Mouse (Mus musculus) midbrain, embryonic 11.5 days (tissue): ENCODE measurements at regions not wholly inside any gene's neighbourhood (a gene's known extent, or its start where the extent isn't known, plus 50 kb on each side); places are given as distances from the start of the nearest gene placed in this dataset.

Experiments
- ATAC-seq: fragments of 200-750 bp; cut with Nextera tagmentation; 2 replicates; pipeline ENCODE4 v1.8.0; 2017; ENCODE audit warnings: moderate TSS enrichment, moderate library complexity; ENCODE audit not compliant: low FRiP score
- DNase-seq: peaks from one replicate; pipeline ENCODE4 v3.0.0; 2015; ENCODE audit warnings: low spot score; ENCODE audit errors: missing footprints
- H3K27ac ChIP-seq: fragments of 300-500 bp; sonication (generic); 2 replicates; pipeline ENCODE4 v1.5.1; 2014; ENCODE audit warnings: low read depth, low read length
- H3K27me3 ChIP-seq: fragments of 300-500 bp; sonication (generic); 2 replicates; pipeline ENCODE4 v1.6.1; 2014; ENCODE audit warnings: mild to moderate bottlenecking, low read length, moderate library complexity, mixed read lengths; ENCODE audit not compliant: control insufficient read depth, insufficient read depth
- H3K36me3 ChIP-seq: fragments of 300-500 bp; sonication (generic); 2 replicates; pipeline ENCODE4 v1.6.1; 2014; ENCODE audit warnings: mild to moderate bottlenecking, low read length, moderate library complexity, mixed read lengths; ENCODE audit not compliant: control insufficient read depth, insufficient read depth
- H3K4me1 ChIP-seq: fragments of 300-500 bp; sonication (generic); 2 replicates; pipeline ENCODE4 v1.6.1; 2014; ENCODE audit warnings: low read length; ENCODE audit not compliant: control insufficient read depth, insufficient read depth
- H3K4me2 ChIP-seq: fragments of 300-500 bp; sonication (generic); 2 replicates; pipeline ENCODE4 v1.6.1; 2014; ENCODE audit warnings: mild to moderate bottlenecking, moderate library complexity
- H3K4me3 ChIP-seq: fragments of 300-500 bp; sonication (generic); 2 replicates; pipeline ENCODE4 v1.5.1; 2014; ENCODE audit warnings: low read depth, low read length
- H3K9ac ChIP-seq: fragments of 300-500 bp; sonication (generic); 2 replicates; pipeline ENCODE4 v1.6.1; 2014; ENCODE audit warnings: low read length
- H3K9me3 ChIP-seq: fragments of 300-500 bp; sonication (generic); 2 replicates; pipeline ENCODE4 v1.6.1; 2016; ENCODE audit warnings: low read length; ENCODE audit not compliant: control insufficient read depth
- WGBS: fragments of 180-500 bp; shearing (Covaris S2); extraction: QIAGEN DNeasy Blood & Tissue Kit; methylation state at CpG from one replicate; pipeline ENCODE4 v1.1.7; 2014; 5-methylcytosine and 5-hydroxymethylcytosine counted together

GRCm38 (mm10) chr5:39138375-39138774 is 261.8 kb upstream of the Clnk start:
- 86% methylated on average over 3 of the region's 3 CpGs for WGBS
- no peak for ATAC-seq
- Histone ChIP-seq H3K4me2 (no peak overlapping the region), H3K27me3 (no peaks in the 10 kb centered on the region), H3K27ac (no peak overlapping the region), H3K4me1 (no peaks in the 10 kb centered on the region), H3K4me3 (no peak overlapping the region), H3K36me3 (no peaks in the 10 kb centered on the region), H3K9ac (no peak overlapping the region), H3K9me3 (no peaks in the 10 kb centered on the region)
- no peak for DNase-seq

GRCm38 (mm10) chr5:39128931-39129330 is 252.3 kb upstream of the Clnk start:
- Histone ChIP-seq H3K9me3 (no peaks in the 10 kb centered on the region), H3K4me3 (no peak overlapping the region), H3K36me3 (no peaks in the 10 kb centered on the region), H3K9ac (no peak overlapping the region), H3K4me2 (no peak overlapping the region), H3K27me3 (no peaks in the 10 kb centered on the region), H3K27ac (no peak overlapping the region), H3K4me1 (no peaks in the 10 kb centered on the region)
- ATAC-seq (no peak), DNase-seq (no peak)

GRCm38 (mm10) chr5:39126833-39127232 is 250.2 kb upstream of the Clnk start:
- ATAC-seq (no peak), DNase-seq (no peak)
- WGBS = 93% methylated on average over 4 of the region's 4 CpGs

GRCm38 (mm10) chr5:39126270-39126691 is 249.7 kb upstream of the Clnk start:
- Histone ChIP-seq H3K4me1 (no peaks in the 10 kb centered on the region), H3K9ac (no peak overlapping the region), H3K4me3 (no peak overlapping the region), H3K27ac (no peak overlapping the region), H3K36me3 (no peaks in the 10 kb centered on the region), H3K9me3 (no peaks in the 10 kb centered on the region), H3K4me2 (no peak overlapping the region), H3K27me3 (no peaks in the 10 kb centered on the region)
- WGBS = 85% methylated on average over 2 of the region's 2 CpGs
- no peak for ATAC-seq
- no peak for DNase-seq

More at GRCm38 (mm10) chr5:39126833-39127232, 250.2 kb upstream of the Clnk start:
- Histone ChIP-seq H3K4me3 (no peak overlapping the region), H3K27me3 (no peaks in the 10 kb centered on the region), H3K4me1 (no peaks in the 10 kb centered on the region), H3K36me3 (no peaks in the 10 kb centered on the region), H3K9ac (no peak overlapping the region), H3K27ac (no peak overlapping the region), H3K4me2 (no peak overlapping the region), H3K9me3 (no peaks in the 10 kb centered on the region)

GRCm38 (mm10) chr5:39110336-39110735 is 233.7 kb upstream of the Clnk start:
- Histone ChIP-seq H3K9me3 (no peaks in the 10 kb centered on the region), H3K9ac (no peak overlapping the region), H3K27me3 (no peaks in the 10 kb centered on the region), H3K4me1 (no peaks in the 10 kb centered on the region), H3K36me3 (no peaks in the 10 kb centered on the region), H3K4me2 (no peak overlapping the region), H3K4me3 (no peak overlapping the region), H3K27ac (no peak overlapping the region)
- 92% methylated on average over 1 of the region's 1 CpGs for WGBS
- ATAC-seq (no peak), DNase-seq (no peak)

- no peak for ATAC-seq
- Histone ChIP-seq H3K9me3 (no peaks in the 10 kb centered on the region), H3K9ac (no peak overlapping the region), H3K27me3 (no peaks in the 10 kb centered on the region), H3K27ac (no peak overlapping the region), H3K36me3 (no peaks in the 10 kb centered on the region), H3K4me1 (no peaks in the 10 kb centered on the region), H3K4me3 (no peak overlapping the region), H3K4me2 (no peak overlapping the region)
- no peak for DNase-seq
- 88% methylated on average over 3 of the region's 3 CpGs for WGBS
Measured at GRCm38 (mm10) chr5:39109526-39109925, 232.9 kb upstream of the Clnk start.

- ATAC-seq (no peak), DNase-seq (no peak)
- Histone ChIP-seq H3K9me3 (no peaks in the 10 kb centered on the region), H3K27me3 (no peaks in the 10 kb centered on the region), H3K9ac (no peak overlapping the region), H3K27ac (no peak overlapping the region), H3K4me1 (no peaks in the 10 kb centered on the region), H3K4me2 (no peak overlapping the region), H3K4me3 (no peak overlapping the region), H3K36me3 (no peaks in the 10 kb centered on the region)
- 65% methylated on average over 5 of the region's 5 CpGs for WGBS
Measured at GRCm38 (mm10) chr5:39099113-39099512, 222.5 kb upstream of the Clnk start.

GRCm38 (mm10) chr5:39094875-39095274 is 218.3 kb upstream of the Clnk start:
- Histone ChIP-seq H3K4me2 (no peak overlapping the region), H3K4me1 (no peaks in the 10 kb centered on the region), H3K9me3 (no peaks in the 10 kb centered on the region), H3K27ac (no peak overlapping the region), H3K4me3 (no peak overlapping the region), H3K27me3 (no peaks in the 10 kb centered on the region), H3K9ac (no peak overlapping the region), H3K36me3 (no peaks in the 10 kb centered on the region)
- DNase-seq = no peak
- 77% methylated on average over 3 of the region's 3 CpGs for WGBS
- no peak for ATAC-seq

- Histone ChIP-seq H3K4me3 (no peak overlapping the region), H3K9ac (no peak overlapping the region), H3K4me2 (no peak overlapping the region), H3K27ac (no peak overlapping the region), H3K36me3 (no peaks in the 10 kb centered on the region), H3K4me1 (no peaks in the 10 kb centered on the region), H3K27me3 (no peaks in the 10 kb centered on the region), H3K9me3 (no peaks in the 10 kb centered on the region)
- ATAC-seq (peak; percentile 84), DNase-seq (peak; percentile 85)
- 33% methylated on average over 11 of the region's 11 CpGs for WGBS
Measured at GRCm38 (mm10) chr5:39076555-39077178, 200.1 kb upstream of the Clnk start.
